Mouse (Mus musculus): ENCODE measurements around the gene Lmbrd2. TPM values are rescaled to one million over a fixed set of nuclear protein-coding genes. Genes with fewer than 3 reads are reported as not detected.
"Not testable (repeated sequence)": the region's sequence is repeated elsewhere in the genome, so short reads cannot be mapped to it uniquely, and the experiment has no call there.

Gene Lmbrd2
- polyA plus RNA-seq, 1 experiment from 2014 or later, result 4.5 TPM

DNA sequence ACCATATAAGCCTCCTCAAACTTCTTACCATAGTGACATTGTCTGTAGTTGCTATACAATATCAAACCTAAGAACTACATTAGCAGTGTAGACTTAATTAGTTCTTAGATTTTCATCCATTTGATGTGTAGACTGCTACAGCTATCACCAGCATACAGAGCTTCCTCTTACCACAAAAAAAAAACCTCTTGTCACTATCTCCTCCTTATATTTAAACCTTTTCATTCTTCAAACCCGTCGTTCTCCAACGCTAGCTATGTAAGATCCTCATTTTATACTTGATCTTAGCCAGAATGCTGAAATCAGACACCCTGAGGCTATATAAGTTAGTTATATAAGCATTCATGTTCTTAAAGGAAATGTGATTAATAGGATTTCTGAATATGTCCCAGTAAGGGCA, 36.7 kb downstream of the Lmbrd2 start:
- no peak overlapping the region for H3K27ac ChIP-seq (ENCODE audit: low read length)
- WGBS, result 92% methylated on average over 3 of the region's 3 CpGs
- no peaks in the 10 kb centered on the region for H3K27me3 ChIP-seq (replicated peaks; ENCODE audit: control insufficient read depth, insufficient read depth, low read length)
- H3K9me3 ChIP-seq (ENCODE audit: control insufficient read depth, low read length), result no peaks in the 10 kb centered on the region
- H3K4me1 ChIP-seq (replicated peaks; ENCODE audit: control insufficient read depth, insufficient read depth, low read length), result no peaks in the 10 kb centered on the region
- H3K4me3 ChIP-seq (replicated peaks; ENCODE audit: low read length), result no peak overlapping the region
- no peak overlapping the region for H3K9ac ChIP-seq (replicated peaks; ENCODE audit: low read depth, low read length)
- H3K4me2 ChIP-seq (ENCODE audit: low read length), result no peak overlapping the region
- peaks cover 16% of the 10 kb centered on the region for H3K36me3 ChIP-seq (ENCODE audit: control insufficient read depth, insufficient read depth)
- ATAC-seq, result no peak

GRCm38 (mm10) chr15:9183995-9184394, 43.6 kb downstream of the Lmbrd2 start:
- Histone ChIP-seq H3K27ac (ENCODE audit: low read length) (no peak overlapping the region), H3K4me2 (ENCODE audit: low read length) (no peak overlapping the region), H3K4me1 (replicated peaks; ENCODE audit: control insufficient read depth, insufficient read depth, low read length) (no peaks in the 10 kb centered on the region), H3K27me3 (replicated peaks; ENCODE audit: control insufficient read depth, insufficient read depth, low read length) (no peaks in the 10 kb centered on the region), H3K36me3 (ENCODE audit: control insufficient read depth, insufficient read depth) (peaks cover 9% of the 10 kb centered on the region; the same call in 1 of the 2 replicates), H3K9me3 (ENCODE audit: control insufficient read depth, low read length) (no peaks in the 10 kb centered on the region), H3K9ac (replicated peaks; ENCODE audit: low read depth, low read length) (no peak overlapping the region), H3K4me3 (replicated peaks; ENCODE audit: low read length) (no peak overlapping the region)
- WGBS, result 97% methylated on average over 5 of the region's 5 CpGs
- no peak for ATAC-seq

DNA sequence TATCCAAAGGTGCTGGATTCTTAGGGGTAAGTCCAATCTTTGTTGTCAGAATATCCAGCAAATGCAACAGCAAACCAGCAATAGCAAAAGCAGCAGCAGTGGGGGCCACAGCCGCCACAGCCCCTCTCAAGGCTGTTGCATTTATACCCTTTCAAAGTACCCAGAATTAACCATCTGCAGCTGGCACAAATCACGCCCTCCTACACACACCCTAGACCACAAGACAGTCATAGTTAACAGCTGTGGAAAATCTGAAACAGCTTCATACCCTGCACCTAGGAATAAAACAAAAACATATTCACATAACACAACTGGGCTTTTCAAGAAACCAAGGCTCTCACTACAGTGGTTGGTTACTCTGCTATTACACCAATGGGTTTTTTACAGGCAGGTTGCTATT, 49.4 kb downstream of the Lmbrd2 start:
- Histone ChIP-seq H3K4me2 (ENCODE audit: low read length) (no peak overlapping the region), H3K4me3 (replicated peaks; ENCODE audit: low read length) (no peak overlapping the region), H3K36me3 (ENCODE audit: control insufficient read depth, insufficient read depth) (peaks cover 12% of the 10 kb centered on the region; the same call in 1 of the 2 replicates), H3K4me1 (replicated peaks; ENCODE audit: control insufficient read depth, insufficient read depth, low read length) (no peaks in the 10 kb centered on the region), H3K9ac (replicated peaks; ENCODE audit: low read depth, low read length) (no peak overlapping the region), H3K27me3 (replicated peaks; ENCODE audit: control insufficient read depth, insufficient read depth, low read length) (no peaks in the 10 kb centered on the region), H3K9me3 (ENCODE audit: control insufficient read depth, low read length) (no peaks in the 10 kb centered on the region), H3K27ac (ENCODE audit: low read length) (no peak overlapping the region)
- no peak for ATAC-seq
- WGBS, result 88% methylated on average over 2 of the region's 2 CpGs

GRCm38 (mm10) chr15:9192685-9193084, 52.3 kb downstream of the Lmbrd2 start:
- not testable (repeated sequence) for H3K4me1 ChIP-seq (replicated peaks; ENCODE audit: control insufficient read depth, insufficient read depth, low read length); H3K9ac ChIP-seq (replicated peaks; ENCODE audit: low read depth, low read length); H3K9me3 ChIP-seq (ENCODE audit: control insufficient read depth, low read length); ATAC-seq; H3K27ac ChIP-seq (ENCODE audit: low read length); H3K4me2 ChIP-seq (ENCODE audit: low read length); H3K27me3 ChIP-seq (replicated peaks; ENCODE audit: control insufficient read depth, insufficient read depth, low read length); H3K4me3 ChIP-seq (replicated peaks; ENCODE audit: low read length)
- peaks cover 13% of the 10 kb centered on the region; the same call in 1 of the 2 replicates for H3K36me3 ChIP-seq (ENCODE audit: control insufficient read depth, insufficient read depth)

DNA sequence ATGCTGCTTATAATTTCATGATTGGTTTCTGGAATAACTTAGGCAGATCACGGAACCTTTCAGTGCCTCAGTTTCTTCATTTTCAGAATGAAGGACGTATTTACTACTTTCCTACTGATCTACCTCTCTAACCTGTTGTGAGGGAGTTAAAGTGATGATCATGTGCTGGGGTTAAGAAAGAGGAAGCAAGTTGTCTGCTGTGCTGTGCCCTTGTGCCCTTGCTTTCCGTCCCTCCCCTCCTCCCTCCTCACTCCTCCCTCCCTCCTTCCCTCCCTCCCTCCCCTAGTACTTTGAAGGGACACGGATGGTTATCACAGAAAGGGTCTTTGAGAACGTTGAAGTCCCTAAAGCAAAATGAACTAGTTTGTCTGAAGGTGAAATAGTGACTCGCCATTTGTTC, 58.1 kb downstream of the Lmbrd2 start:
- no peaks in the 10 kb centered on the region for H3K27me3 ChIP-seq (replicated peaks; ENCODE audit: control insufficient read depth, insufficient read depth, low read length)
- no peak for ATAC-seq
- no peaks in the 10 kb centered on the region for H3K9me3 ChIP-seq (ENCODE audit: control insufficient read depth, low read length)
- no peak overlapping the region for H3K4me3 ChIP-seq (replicated peaks; ENCODE audit: low read length)
- no peak overlapping the region for H3K9ac ChIP-seq (replicated peaks; ENCODE audit: low read depth, low read length)
- no peaks in the 10 kb centered on the region for H3K4me1 ChIP-seq (replicated peaks; ENCODE audit: control insufficient read depth, insufficient read depth, low read length)
- H3K36me3 ChIP-seq (ENCODE audit: control insufficient read depth, insufficient read depth), result peaks cover 7% of the 10 kb centered on the region; the same call in 1 of the 2 replicates
- no peak overlapping the region for H3K27ac ChIP-seq (ENCODE audit: low read length)
- H3K4me2 ChIP-seq (ENCODE audit: low read length), result no peak overlapping the region
- WGBS, result 68% methylated on average over 6 of the region's 6 CpGs

- Histone ChIP-seq H3K27ac (ENCODE audit: low read length) (no peak overlapping the region), H3K4me1 (replicated peaks; ENCODE audit: control insufficient read depth, insufficient read depth, low read length) (no peaks in the 10 kb centered on the region), H3K9me3 (ENCODE audit: control insufficient read depth, low read length) (no peaks in the 10 kb centered on the region), H3K27me3 (replicated peaks; ENCODE audit: control insufficient read depth, insufficient read depth, low read length) (no peaks in the 10 kb centered on the region), H3K4me2 (ENCODE audit: low read length) (no peak overlapping the region), H3K4me3 (replicated peaks; ENCODE audit: low read length) (no peak overlapping the region), H3K9ac (replicated peaks; ENCODE audit: low read depth, low read length) (no peak overlapping the region), H3K36me3 (ENCODE audit: control insufficient read depth, insufficient read depth) (no peaks in the 10 kb centered on the region)
- ATAC-seq, result no peak
Measured at GRCm38 (mm10) chr15:9211891-9212290, 71.5 kb downstream of the Lmbrd2 start.

DNA sequence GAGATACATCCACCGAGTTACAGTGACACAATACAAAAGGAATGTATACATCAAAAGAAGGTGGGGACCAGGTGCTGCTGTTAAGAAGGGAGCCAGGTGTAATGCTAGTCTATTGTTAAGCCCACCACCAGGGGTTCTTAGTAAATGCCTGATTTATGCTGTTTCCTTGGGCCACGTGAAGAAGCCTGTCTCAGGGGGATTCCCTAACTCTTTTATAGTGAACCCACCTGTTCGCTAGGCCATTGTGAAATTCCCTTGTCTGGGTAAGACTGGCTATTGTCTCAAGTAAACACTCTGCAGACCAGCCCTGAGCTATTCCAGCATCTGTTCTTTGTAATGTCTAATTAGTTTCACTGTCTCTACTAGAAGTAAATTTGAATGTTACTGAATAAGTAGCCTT, 72.7 kb downstream of the Lmbrd2 start:
- not testable (repeated sequence) for H3K4me3 ChIP-seq (replicated peaks; ENCODE audit: low read length); H3K27me3 ChIP-seq (replicated peaks; ENCODE audit: control insufficient read depth, insufficient read depth, low read length); H3K9ac ChIP-seq (replicated peaks; ENCODE audit: low read depth, low read length); H3K9me3 ChIP-seq (ENCODE audit: control insufficient read depth, low read length); H3K27ac ChIP-seq (ENCODE audit: low read length); H3K4me2 ChIP-seq (ENCODE audit: low read length); ATAC-seq; H3K4me1 ChIP-seq (replicated peaks; ENCODE audit: control insufficient read depth, insufficient read depth, low read length); H3K36me3 ChIP-seq (ENCODE audit: control insufficient read depth, insufficient read depth)
- WGBS, result 62% methylated on average over 3 of the region's 3 CpGs

- not testable (repeated sequence) for H3K36me3 ChIP-seq (ENCODE audit: control insufficient read depth, insufficient read depth); H3K9me3 ChIP-seq (ENCODE audit: control insufficient read depth, low read length); H3K4me2 ChIP-seq (ENCODE audit: low read length); H3K27ac ChIP-seq (ENCODE audit: low read length); ATAC-seq; H3K4me3 ChIP-seq (replicated peaks; ENCODE audit: low read length); H3K4me1 ChIP-seq (replicated peaks; ENCODE audit: control insufficient read depth, insufficient read depth, low read length); H3K27me3 ChIP-seq (replicated peaks; ENCODE audit: control insufficient read depth, insufficient read depth, low read length); H3K9ac ChIP-seq (replicated peaks; ENCODE audit: low read depth, low read length)
- WGBS, result 90% methylated on average over 7 of the region's 7 CpGs
Measured at GRCm38 (mm10) chr15:9213431-9213830, 73.1 kb downstream of the Lmbrd2 start.

DNA sequence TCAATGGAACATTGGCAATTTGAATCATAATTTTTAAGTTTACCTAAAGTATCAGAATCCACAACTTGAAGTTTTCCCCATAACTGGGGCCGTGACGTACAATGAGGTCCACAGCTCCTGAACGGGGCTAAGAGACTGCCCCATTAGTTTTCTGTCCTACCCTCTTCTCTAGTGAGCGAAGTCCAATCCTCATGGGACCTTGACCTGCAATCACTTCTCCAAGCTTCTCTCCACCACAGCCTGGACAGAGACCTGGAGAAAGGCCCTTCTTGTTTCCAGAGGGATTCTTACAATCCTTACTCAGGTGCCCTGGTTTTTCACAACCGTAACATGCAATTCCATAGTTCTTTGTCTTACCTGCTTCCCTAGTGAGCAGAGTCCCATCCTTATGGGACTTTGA, 76.1 kb downstream of the Lmbrd2 start:
- Histone ChIP-seq H3K4me3 (replicated peaks; ENCODE audit: low read length) (no peak overlapping the region), H3K27ac (ENCODE audit: low read length) (no peak overlapping the region), H3K4me2 (ENCODE audit: low read length) (no peak overlapping the region), H3K27me3 (replicated peaks; ENCODE audit: control insufficient read depth, insufficient read depth, low read length) (no peaks in the 10 kb centered on the region), H3K9ac (replicated peaks; ENCODE audit: low read depth, low read length) (no peak overlapping the region), H3K4me1 (replicated peaks; ENCODE audit: control insufficient read depth, insufficient read depth, low read length) (no peaks in the 10 kb centered on the region), H3K36me3 (ENCODE audit: control insufficient read depth, insufficient read depth) (no peaks in the 10 kb centered on the region), H3K9me3 (ENCODE audit: control insufficient read depth, low read length) (no peaks in the 10 kb centered on the region)
- ATAC-seq, result no peak
- 87% methylated on average over 5 of the region's 5 CpGs for WGBS

- H3K9ac ChIP-seq (replicated peaks; ENCODE audit: low read depth, low read length); H3K9me3 ChIP-seq (ENCODE audit: control insufficient read depth, low read length); H3K27me3 ChIP-seq (replicated peaks; ENCODE audit: control insufficient read depth, insufficient read depth, low read length); H3K4me3 ChIP-seq (replicated peaks; ENCODE audit: low read length); H3K4me2 ChIP-seq (ENCODE audit: low read length); H3K36me3 ChIP-seq (ENCODE audit: control insufficient read depth, insufficient read depth); H3K27ac ChIP-seq (ENCODE audit: low read length); H3K4me1 ChIP-seq (replicated peaks; ENCODE audit: control insufficient read depth, insufficient read depth, low read length): not testable (repeated sequence)
- 79% methylated on average over 4 of the region's 4 CpGs for WGBS
- peak; percentile 66; the same call in 1 of the 2 replicates for ATAC-seq
Measured at GRCm38 (mm10) chr15:9230917-9231316, 90.6 kb downstream of the Lmbrd2 start.
